Mouse (Mus musculus): ENCODE data around the gene Cln6.

DNA sequence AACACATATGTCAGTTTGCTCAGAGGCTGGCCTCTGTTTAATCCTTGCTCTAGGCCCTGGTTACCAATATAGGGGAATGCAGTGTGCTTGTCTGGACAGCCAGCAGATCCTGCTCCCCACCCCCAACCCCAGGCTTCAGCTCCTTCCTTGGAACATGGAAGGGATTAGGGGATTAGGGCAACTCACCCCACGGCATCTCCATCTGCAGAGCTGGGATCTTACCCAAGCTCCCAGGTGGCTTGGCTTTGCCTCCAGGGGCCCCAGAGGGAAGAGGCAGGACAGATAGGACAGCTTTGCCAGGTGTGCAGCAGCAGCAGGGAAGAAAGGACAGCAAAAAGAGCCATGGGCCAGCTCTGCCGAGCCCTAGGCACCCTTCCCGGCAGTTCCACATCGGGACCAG, 22.3 kb downstream of the Cln6 start:
- TF ChIP-seq CTCF (IDR thresholded peaks at IDR 0.05; ENCODE audit: insufficient read depth, low read depth, low read length): no peak
- no peak for TF ChIP-seq POLR2A (IDR thresholded peaks at IDR 0.05; ENCODE audit: insufficient read depth, low read depth, low read length)

Data from olfactory bulb, adult 2 months (tissue).